Mouse (Mus musculus) embryo, embryonic 11.5 days (tissue): ENCODE results near the gene Ano9.

Source experiments
- DNase-seq: peaks from one replicate; pipeline ENCODE4 v3.0.0-alpha.2; 2012; ENCODE audit warnings: low read depth, low spot score

Ano9 gene

DNA sequence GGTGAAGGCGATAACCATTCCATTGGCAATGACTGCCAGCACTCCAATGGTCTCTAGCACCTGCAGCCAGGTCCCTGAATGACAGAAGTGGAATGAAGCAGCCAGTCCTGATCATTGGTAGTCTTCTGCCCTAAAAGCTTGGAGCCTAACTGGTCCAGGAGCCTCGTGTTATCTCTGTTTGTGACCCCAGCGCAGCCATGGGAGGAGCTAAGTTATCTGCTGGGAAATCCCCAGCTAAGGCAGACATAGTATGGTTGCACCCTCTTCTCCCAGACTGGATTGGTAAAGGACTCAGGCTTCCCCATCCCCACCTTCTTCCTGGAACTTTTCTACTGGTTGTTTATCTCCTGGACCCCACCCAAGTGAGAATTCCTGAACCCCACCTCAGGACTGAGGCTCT is 14.4 kb downstream of the Ano9 start:
- DNase-seq, result no peak

GRCm38 (mm10) chr7:141099911-141100691 is 17.5 kb downstream of the Ano9 start, which contains the start of gene Sigirr:
Gene Sigirr, minus strand, starts transcription at chr7:141100572.
- DNase-seq, result no peak

DNA sequence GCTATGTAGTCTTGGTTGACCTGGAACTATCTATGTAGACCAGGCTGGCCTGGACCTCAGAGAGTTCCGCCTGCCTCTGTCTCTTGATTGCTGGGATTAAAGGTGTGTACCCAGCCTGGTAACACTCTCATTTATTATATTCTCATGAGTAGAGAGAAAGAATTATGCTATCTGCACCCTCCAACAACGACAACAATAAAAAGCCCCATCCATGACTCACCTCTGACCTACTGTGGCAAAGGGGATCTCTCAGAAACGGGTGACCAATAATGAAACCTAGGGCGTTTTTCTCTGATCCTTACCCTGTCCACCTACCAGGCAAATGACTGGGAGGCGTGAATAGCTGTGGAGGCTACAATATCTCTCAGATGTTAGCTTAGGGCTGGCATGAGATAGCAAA is 20.4 kb downstream of the Ano9 start:
- DNase-seq, result no peak

DNA sequence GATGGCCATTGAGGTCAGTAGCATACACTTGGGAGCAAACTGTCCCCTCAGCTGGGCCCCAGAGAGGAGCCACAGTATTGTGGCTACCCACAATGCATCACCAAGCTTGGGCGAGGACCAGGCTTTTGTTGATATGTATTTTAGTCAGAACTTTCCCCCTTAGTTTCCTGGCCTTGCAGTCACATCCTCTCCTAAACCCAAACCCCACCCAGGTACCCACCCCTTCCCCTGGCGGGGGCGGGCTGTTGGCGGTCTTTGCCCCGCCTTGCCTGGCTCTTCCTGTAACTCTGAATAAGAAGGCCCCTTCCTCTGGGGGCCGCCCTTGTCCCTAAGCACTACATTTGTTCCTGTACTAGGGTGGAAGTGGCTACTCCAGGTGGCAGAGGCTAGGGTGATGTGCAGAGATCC is 21.0 kb downstream of the Ano9 start:
- DNase-seq, result no peak

DNA sequence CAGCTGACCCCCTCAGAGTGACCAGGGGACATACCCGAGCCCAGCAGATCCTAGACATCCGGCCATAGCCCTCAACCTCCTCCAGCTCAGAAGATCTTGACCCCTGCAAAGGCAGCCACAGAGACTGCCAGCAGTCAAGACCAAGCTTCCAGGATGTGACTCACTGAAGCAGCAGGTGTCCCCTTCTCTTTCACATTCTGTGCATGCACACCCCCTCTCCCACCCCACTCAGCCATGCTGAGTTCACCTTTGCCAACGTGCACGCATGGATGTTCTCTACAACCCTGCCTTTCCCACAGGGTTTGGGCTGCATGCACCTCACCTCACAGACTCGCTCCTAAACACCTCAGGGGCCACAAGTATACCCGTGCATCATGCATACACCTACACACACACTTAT is 21.6 kb downstream of the Ano9 start:
- no peak for DNase-seq

- no peak for DNase-seq
Measured at GRCm38 (mm10) chr7:141094487-141095205, 23.0 kb downstream of the Ano9 start.

- DNase-seq, result no peak
Measured at GRCm38 (mm10) chr7:141093950-141094349, 23.7 kb downstream of the Ano9 start.

DNA sequence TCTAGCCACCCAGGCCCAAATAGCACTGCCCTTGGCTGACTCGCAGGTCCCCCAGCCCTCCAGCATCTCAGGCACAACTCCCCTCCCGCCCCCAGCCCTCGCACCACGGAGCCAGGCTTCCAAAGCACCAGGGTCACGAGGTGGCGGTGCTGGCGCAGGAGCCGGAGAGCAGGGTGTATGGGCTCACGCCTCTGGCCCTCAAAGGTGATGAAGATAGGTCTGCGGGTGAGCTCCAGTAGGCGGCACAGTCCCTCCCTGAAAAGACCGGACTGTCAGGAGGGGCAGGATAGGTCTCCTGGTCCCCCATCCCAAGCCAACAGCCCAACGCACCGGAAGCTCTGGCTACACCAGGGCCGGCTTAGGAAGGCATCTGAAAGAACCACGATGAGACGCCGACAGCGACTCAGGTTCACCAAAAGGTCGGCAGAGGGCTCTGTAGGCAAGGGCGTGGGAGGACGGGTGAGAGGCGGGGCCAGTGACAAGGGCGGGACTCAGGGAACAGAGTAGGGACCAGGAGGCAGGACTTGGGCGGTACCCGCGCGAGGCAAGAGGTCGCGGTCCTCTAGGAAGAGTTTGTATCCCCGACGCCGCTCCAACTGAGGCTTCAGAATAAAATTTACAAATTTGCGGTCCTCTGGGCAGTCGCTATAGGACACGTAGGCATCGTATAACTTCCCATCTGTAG is 25.4 kb downstream of the Ano9 start:
- peak; percentile 69 for DNase-seq

DNA sequence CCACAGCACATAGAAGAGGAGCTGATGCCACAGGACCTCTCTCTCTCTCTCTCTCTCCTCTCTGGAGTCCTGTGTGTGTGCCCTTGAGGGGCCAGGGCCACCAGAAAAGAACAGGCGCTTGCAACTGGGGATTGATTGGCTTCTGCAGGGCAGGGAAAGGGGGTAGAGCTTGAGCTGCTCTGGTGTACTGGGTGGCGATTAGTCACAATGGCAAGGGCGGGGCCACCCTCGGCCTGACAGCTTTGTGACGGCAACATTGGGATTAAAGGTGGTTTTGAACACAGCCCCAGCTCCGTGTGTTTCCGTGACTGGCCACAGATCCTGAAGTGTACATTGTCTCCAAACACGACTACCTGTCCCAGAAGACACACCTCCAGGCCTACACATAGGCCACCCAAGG is 27.4 kb downstream of the Ano9 start:
- DNase-seq, result no peak

GRCm38 (mm10) chr7:141088473-141088872 is 29.1 kb downstream of the Ano9 start:
- DNase-seq, result no peak

DNA sequence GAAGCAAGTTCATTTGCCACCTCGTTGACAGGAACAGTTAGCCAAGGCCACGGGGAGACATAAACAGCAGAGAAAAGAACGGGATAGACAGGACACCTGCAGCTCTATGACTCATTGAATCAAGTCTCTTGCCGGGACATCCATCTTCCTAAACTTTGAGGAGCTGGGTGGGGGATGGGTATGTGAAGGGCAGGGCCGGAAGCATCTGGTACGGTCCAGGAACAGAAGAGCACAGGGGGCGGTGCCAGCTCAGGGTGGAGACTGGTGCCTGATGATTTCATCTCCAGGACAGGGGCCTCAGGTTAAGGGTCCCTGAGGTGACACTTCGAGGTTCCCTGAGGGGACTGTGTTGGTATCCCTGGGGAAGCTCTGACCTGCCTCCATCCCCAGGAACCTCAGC is 29.7 kb downstream of the Ano9 start:
- DNase-seq, result no peak

- DNase-seq, result no peak
Measured at GRCm38 (mm10) chr7:141079481-141080449, 37.8 kb downstream of the Ano9 start.

GRCm38 (mm10) chr7:141078876-141079275 is 38.7 kb downstream of the Ano9 start:
- no peak for DNase-seq

- DNase-seq, result no peak
Measured at GRCm38 (mm10) chr7:141077841-141078240, 39.8 kb downstream of the Ano9 start, which contains the start of gene Pkp3. Gene Pkp3, plus strand, starts transcription at chr7:141078218.

DNA sequence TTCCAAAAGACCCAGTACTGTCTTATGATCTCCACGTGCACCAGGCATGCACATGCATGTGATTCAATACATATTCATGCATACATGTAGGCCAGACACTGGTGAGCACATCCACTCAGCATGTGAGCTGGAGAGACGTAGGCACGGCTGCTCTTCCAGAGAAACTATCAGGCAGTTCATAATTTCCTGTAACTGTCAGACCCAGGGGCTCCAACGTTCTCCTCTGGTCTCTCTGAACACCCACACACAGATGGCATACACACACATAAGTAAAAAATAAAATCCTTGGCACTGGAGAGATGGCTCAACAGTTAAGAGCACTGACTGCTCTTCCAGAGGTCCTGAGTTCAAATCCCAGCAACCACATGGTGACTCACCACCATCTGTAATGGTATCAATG is 43.8 kb downstream of the Ano9 start:
- DNase-seq, result no peak

GRCm38 (mm10) chr7:141072017-141072745 is 45.4 kb downstream of the Ano9 start:
- DNase-seq, result no peak

DNA sequence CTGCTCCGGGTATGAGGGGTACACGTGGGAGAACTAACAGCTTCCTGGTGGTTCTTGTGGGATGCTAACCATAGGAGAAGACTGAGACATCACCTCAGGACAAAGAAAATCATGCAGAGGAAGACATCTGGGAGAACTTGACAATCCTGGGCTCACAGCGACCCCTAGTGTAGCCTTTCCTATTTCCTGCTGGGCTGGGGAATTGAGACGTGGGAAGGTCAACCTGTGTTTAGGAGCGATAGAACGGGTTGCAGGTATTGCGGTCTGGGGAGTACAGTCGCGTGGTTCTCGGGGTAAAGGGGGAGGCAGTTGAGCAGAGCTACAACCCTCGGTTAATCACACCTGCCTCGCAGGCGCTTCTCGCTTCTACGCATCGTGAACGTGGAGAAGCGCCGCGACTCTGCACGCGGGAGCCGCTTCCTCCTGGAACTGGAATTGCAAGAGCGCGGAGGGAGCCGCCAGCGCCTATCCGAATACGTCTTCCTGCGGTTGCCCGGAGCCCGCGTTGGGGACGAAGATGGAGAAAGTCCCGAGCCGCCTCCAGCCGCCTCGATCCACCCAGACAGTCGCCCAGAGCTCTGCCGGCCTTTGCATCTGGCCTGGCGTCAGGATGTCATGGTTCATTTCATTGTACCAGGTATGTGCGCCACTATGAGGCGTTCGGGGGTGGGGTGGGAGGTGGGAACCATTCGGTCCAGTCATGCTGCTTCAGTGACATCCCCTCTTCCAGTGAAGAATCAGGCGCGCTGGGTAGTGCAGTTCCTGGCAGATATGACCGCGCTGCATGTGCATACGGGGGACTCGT is 47.3 kb downstream of the Ano9 start:
- DNase-seq, result peak; percentile 79

GRCm38 (mm10) chr7:141068351-141068750 is 49.3 kb downstream of the Ano9 start:
- DNase-seq, result no peak

- no peak for DNase-seq
Measured at GRCm38 (mm10) chr7:141064576-141064975, 53.0 kb downstream of the Ano9 start.

DNA sequence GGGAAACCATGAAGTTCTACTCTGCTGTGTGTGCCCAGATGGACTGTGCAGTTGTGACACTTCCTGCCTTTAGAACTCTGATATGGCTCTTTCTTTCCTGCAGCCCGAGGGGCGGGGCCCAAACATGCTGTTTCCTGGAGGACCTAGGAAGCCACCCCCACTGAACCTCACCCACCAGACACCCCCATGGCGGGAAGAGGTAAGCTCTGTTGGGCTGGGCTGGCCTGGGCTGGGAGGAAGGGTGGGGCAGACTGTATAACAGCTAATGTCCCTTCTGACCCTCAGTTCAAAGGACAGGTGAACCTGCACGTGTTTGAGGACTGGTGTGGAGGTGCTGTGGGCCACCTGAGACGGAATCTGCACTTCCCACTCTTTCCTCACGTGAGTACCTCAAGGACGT is 53.4 kb downstream of the Ano9 start:
- no peak for DNase-seq
